Mouse (Mus musculus): ENCODE measurements around the gene Pde3a. TPM values are rescaled to one million over a fixed set of nuclear protein-coding genes. Genes with fewer than 3 reads are reported as not detected.
A peak's percentile ranks its signal among the peaks of the same experiment; 100 is the strongest.

Gene Pde3a
- polyA plus RNA-seq, 1 experiment: 2.7 TPM

- no peak for DNase-seq (ENCODE audit: low read depth)
Observed at GRCm38 (mm10) chr6:141332613-141333165, 83.6 kb downstream of the Pde3a start.

GRCm38 (mm10) chr6:141333245-141333644 lies 84.2 kb downstream of the Pde3a start:
- DNase-seq (ENCODE audit: low read depth): peak; percentile 28
- TF ChIP-seq POLR2A (IDR thresholded peaks at IDR 0.05; ENCODE audit: borderline replicate concordance, extremely low read depth, insufficient read depth, insufficient read length, poor library complexity, severe bottlenecking): no peak
- TF ChIP-seq CTCF (IDR thresholded peaks at IDR 0.05; ENCODE audit: borderline replicate concordance, extremely low read depth, insufficient read depth, insufficient read length): no peak

More at GRCm38 (mm10) chr6:141332613-141333165, 83.6 kb downstream of the Pde3a start:
- TF ChIP-seq CTCF (IDR thresholded peaks at IDR 0.05; ENCODE audit: borderline replicate concordance, extremely low read depth, insufficient read depth, insufficient read length) (no peak), POLR2A (IDR thresholded peaks at IDR 0.05; ENCODE audit: borderline replicate concordance, extremely low read depth, insufficient read depth, insufficient read length, poor library complexity, severe bottlenecking) (no peak)

- TF ChIP-seq POLR2A (IDR thresholded peaks at IDR 0.05; ENCODE audit: borderline replicate concordance, extremely low read depth, insufficient read depth, insufficient read length, poor library complexity, severe bottlenecking): no peak
- no peak for TF ChIP-seq CTCF (IDR thresholded peaks at IDR 0.05; ENCODE audit: borderline replicate concordance, extremely low read depth, insufficient read depth, insufficient read length)
- DNase-seq (ENCODE audit: low read depth): no peak
Observed at GRCm38 (mm10) chr6:141335878-141336277, 86.8 kb downstream of the Pde3a start.

- TF ChIP-seq POLR2A (IDR thresholded peaks at IDR 0.05; ENCODE audit: borderline replicate concordance, extremely low read depth, insufficient read depth, insufficient read length, poor library complexity, severe bottlenecking): no peak
- TF ChIP-seq CTCF (IDR thresholded peaks at IDR 0.05; ENCODE audit: borderline replicate concordance, extremely low read depth, insufficient read depth, insufficient read length): no peak
Observed at GRCm38 (mm10) chr6:141336438-141336837, 87.4 kb downstream of the Pde3a start.

GRCm38 (mm10) chr6:141337673-141338072 lies 88.6 kb downstream of the Pde3a start:
- TF ChIP-seq POLR2A (IDR thresholded peaks at IDR 0.05; ENCODE audit: borderline replicate concordance, extremely low read depth, insufficient read depth, insufficient read length, poor library complexity, severe bottlenecking): no peak
- peak; percentile 48; the same call in 1 of the 2 replicates for TF ChIP-seq CTCF (IDR thresholded peaks at IDR 0.05; ENCODE audit: borderline replicate concordance, extremely low read depth, insufficient read depth, insufficient read length)
- peak; percentile 31 for DNase-seq (ENCODE audit: low read depth)

More at GRCm38 (mm10) chr6:141336438-141336837, 87.4 kb downstream of the Pde3a start:
- DNase-seq (ENCODE audit: low read depth): no peak

GRCm38 (mm10) chr6:141341385-141341784 lies 92.3 kb downstream of the Pde3a start:
- no peak for TF ChIP-seq CTCF (IDR thresholded peaks at IDR 0.05; ENCODE audit: borderline replicate concordance, extremely low read depth, insufficient read depth, insufficient read length)
- no peak for TF ChIP-seq POLR2A (IDR thresholded peaks at IDR 0.05; ENCODE audit: borderline replicate concordance, extremely low read depth, insufficient read depth, insufficient read length, poor library complexity, severe bottlenecking)
- no peak for DNase-seq (ENCODE audit: low read depth)

GRCm38 (mm10) chr6:141347870-141348269 lies 98.8 kb downstream of the Pde3a start:
- DNase-seq (ENCODE audit: low read depth): no peak
- no peak for TF ChIP-seq CTCF (IDR thresholded peaks at IDR 0.05; ENCODE audit: borderline replicate concordance, extremely low read depth, insufficient read depth, insufficient read length)
- no peak for TF ChIP-seq POLR2A (IDR thresholded peaks at IDR 0.05; ENCODE audit: borderline replicate concordance, extremely low read depth, insufficient read depth, insufficient read length, poor library complexity, severe bottlenecking)

GRCm38 (mm10) chr6:141348542-141348941 lies 99.5 kb downstream of the Pde3a start:
- no peak for DNase-seq (ENCODE audit: low read depth)
- TF ChIP-seq POLR2A (IDR thresholded peaks at IDR 0.05; ENCODE audit: borderline replicate concordance, extremely low read depth, insufficient read depth, insufficient read length, poor library complexity, severe bottlenecking): no peak
- TF ChIP-seq CTCF (IDR thresholded peaks at IDR 0.05; ENCODE audit: borderline replicate concordance, extremely low read depth, insufficient read depth, insufficient read length): no peak

GRCm38 (mm10) chr6:141350261-141350660 lies 101.2 kb downstream of the Pde3a start:
- no peak for DNase-seq (ENCODE audit: low read depth)
- TF ChIP-seq CTCF (IDR thresholded peaks at IDR 0.05; ENCODE audit: borderline replicate concordance, extremely low read depth, insufficient read depth, insufficient read length): no peak
- TF ChIP-seq POLR2A (IDR thresholded peaks at IDR 0.05; ENCODE audit: borderline replicate concordance, extremely low read depth, insufficient read depth, insufficient read length, poor library complexity, severe bottlenecking): no peak

- no peak for TF ChIP-seq POLR2A (IDR thresholded peaks at IDR 0.05; ENCODE audit: borderline replicate concordance, extremely low read depth, insufficient read depth, insufficient read length, poor library complexity, severe bottlenecking)
- no peak for TF ChIP-seq CTCF (IDR thresholded peaks at IDR 0.05; ENCODE audit: borderline replicate concordance, extremely low read depth, insufficient read depth, insufficient read length)
- peak; percentile 39 for DNase-seq (ENCODE audit: low read depth)
Observed at GRCm38 (mm10) chr6:141352277-141352676, 103.2 kb downstream of the Pde3a start.

- no peak for TF ChIP-seq CTCF (IDR thresholded peaks at IDR 0.05; ENCODE audit: borderline replicate concordance, extremely low read depth, insufficient read depth, insufficient read length)
- TF ChIP-seq POLR2A (IDR thresholded peaks at IDR 0.05; ENCODE audit: borderline replicate concordance, extremely low read depth, insufficient read depth, insufficient read length, poor library complexity, severe bottlenecking): no peak
- no peak for DNase-seq (ENCODE audit: low read depth)
Observed at GRCm38 (mm10) chr6:141363664-141364063, 114.6 kb downstream of the Pde3a start.

- TF ChIP-seq CTCF (IDR thresholded peaks at IDR 0.05; ENCODE audit: borderline replicate concordance, extremely low read depth, insufficient read depth, insufficient read length) (no peak), POLR2A (IDR thresholded peaks at IDR 0.05; ENCODE audit: borderline replicate concordance, extremely low read depth, insufficient read depth, insufficient read length, poor library complexity, severe bottlenecking) (no peak)
Observed at GRCm38 (mm10) chr6:141367037-141367436, 118.0 kb downstream of the Pde3a start.

More at GRCm38 (mm10) chr6:141367037-141367436, 118.0 kb downstream of the Pde3a start:
- DNase-seq (ENCODE audit: low read depth): peak; percentile 13
